Mouse (Mus musculus) lung, adult 2 months (tissue): ENCODE measurements around the gene Ecm2. TPM values are rescaled to one million over a fixed set of nuclear protein-coding genes. Genes with fewer than 3 reads are reported as not detected.

Experiments used
- DNase-seq: peaks from one replicate; pipeline ENCODE4 v3.0.0; 2022
- H3K4me1 ChIP-seq: fragments of 200-500 bp; 2 replicates; pipeline ENCODE4 v1.6.1; 2011; ENCODE audit warnings: low read length; ENCODE audit not compliant: control insufficient read depth, insufficient read depth
- H3K4me3 ChIP-seq: fragments of 200-500 bp; replicated peaks from 2 replicates; pipeline ENCODE3; 2011; ENCODE audit warnings: low read depth, mild to moderate bottlenecking, control low read depth, low read length; ENCODE audit errors: extremely low read depth
- CTCF ChIP-seq: fragments of 200-500 bp; IDR thresholded peaks from 2 replicates; pipeline ENCODE4 v1.5.1; 2011; ENCODE audit warnings: mild to moderate bottlenecking, low read length, control low read depth; ENCODE audit not compliant: insufficient read depth
- POLR2A ChIP-seq: fragments of 200-500 bp; IDR thresholded peaks from 2 replicates; pipeline ENCODE4 v1.6.1; 2011; ENCODE audit warnings: low read depth, mild to moderate bottlenecking, control low read depth, low read length, borderline replicate concordance; ENCODE audit errors: extremely low read depth
- WGBS: fragments of 180-500 bp; shearing (Covaris S2); methylation state at CpG from one replicate; pipeline ENCODE4 v1.1.7; 2018; 5-methylcytosine and 5-hydroxymethylcytosine counted together
- polyA plus RNA-seq: library from polyadenylated mRNA; depleted of rRNA; stranded (reverse); fragments of >200 nt; gene quantifications from 2 replicates; pipeline ENCODE4 v1.2.3, GENCODE M21; 2012

Ecm2 gene
- polyA plus RNA-seq, 1 experiment = 7.5 TPM

DNA sequence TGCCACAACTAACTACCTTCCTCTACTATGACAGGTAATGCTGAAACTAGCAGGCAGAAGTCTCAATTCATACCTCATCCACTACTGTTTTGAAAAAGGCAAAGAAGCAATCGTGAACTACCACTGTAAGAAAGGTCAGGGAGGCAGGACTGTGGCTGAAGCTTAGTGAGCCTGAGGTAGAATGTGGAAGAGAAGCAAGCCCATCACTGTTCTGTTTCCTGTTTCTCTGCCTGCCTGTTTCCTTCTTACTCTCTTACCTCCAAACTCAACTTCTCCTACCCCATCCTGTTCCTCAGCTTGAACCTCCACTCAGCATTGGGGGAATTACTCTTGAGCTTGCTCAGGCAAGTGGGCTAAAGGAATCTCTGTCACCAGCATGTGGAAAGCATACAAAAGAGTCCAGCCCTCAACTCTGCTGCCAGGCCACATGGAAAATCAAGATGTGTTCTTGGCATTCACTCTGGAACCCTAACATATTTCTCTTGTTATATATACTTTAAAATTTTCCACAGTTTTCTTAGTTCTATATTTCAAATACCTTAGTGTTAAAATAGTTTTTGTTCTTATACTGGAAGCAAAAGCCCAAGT lies 43.0 kb downstream of the Ecm2 start:
- WGBS = 59% methylated on average over 1 of the region's 1 CpGs
- no peak overlapping the region for H3K4me3 ChIP-seq
- TF ChIP-seq POLR2A (no peak), CTCF (no peak)
- no peaks in the 10 kb centered on the region for H3K4me1 ChIP-seq
- no peak for DNase-seq

DNA sequence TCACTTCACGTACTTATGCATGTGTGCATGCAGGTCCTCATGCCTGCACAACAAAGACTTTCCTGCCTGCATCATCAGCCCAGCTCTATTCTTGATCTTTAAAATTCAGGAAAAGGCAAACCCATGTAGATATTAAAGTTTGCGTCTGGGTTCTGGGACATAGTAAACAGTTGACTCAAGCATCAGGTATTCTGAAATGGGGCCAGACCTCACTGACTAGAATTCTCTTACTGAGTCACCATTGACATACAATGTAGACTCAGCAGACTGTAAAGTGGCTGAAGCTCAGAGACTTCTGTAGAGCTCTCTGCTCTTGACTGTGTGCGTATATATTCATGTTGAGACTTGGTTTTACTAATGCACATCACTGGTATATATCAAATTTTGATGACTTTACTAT lies 45.0 kb downstream of the Ecm2 start:
- Histone ChIP-seq H3K4me1 (no peaks in the 10 kb centered on the region), H3K4me3 (no peak overlapping the region)
- no peak for TF ChIP-seq CTCF
- no peak for TF ChIP-seq POLR2A
- no peak for DNase-seq
- WGBS = 81% methylated on average over 3 of the region's 3 CpGs

DNA sequence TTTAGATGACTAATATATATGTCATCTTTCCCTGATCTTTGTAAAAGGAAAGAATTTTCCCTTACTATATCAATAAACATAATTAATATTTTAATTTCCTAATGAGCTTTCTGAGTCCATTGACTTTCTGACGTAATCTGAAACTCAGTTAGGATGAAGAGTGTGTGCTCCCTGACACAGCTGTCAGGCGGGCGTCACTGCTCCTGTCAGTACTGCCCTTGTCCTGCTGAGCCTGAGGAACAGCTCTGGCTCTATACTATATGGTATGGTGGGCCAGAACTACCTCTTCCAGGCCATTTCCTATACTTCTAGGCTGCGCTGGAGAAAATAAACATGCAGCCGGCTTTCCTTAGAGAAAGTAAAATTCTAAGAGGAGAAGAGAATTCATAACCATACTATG lies 49.9 kb downstream of the Ecm2 start:
- WGBS = 80% methylated on average over 5 of the region's 5 CpGs
- DNase-seq = no peak
- no peaks in the 10 kb centered on the region; the same call in 1 of the 2 replicates for H3K4me1 ChIP-seq
- H3K4me3 ChIP-seq = no peak overlapping the region
- no peak for TF ChIP-seq POLR2A
- no peak for TF ChIP-seq CTCF

DNA sequence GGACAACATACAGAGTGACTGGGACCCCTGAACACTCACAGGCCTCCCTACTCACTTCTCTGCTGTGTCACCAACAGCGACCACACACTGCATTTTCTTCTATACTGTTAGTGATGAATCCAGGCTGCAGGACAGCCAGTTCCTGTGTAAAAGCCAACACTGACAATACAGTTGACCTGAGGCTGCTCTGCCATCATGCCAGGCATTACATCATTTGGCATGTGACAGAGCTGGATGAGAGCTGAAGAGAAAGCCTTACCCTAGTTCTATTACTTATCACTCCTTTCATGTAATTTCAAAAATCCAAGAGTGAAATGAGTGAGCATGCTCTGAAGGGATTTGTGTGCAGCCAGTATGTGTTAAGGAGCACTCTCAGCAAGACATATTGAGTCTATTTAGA lies 51.6 kb downstream of the Ecm2 start:
- H3K4me3 ChIP-seq = no peak overlapping the region
- WGBS = 68% methylated on average over 1 of the region's 1 CpGs
- H3K4me1 ChIP-seq = no peaks in the 10 kb centered on the region; the same call in 1 of the 2 replicates
- no peak for TF ChIP-seq POLR2A
- TF ChIP-seq CTCF = no peak
- DNase-seq = no peak

DNA sequence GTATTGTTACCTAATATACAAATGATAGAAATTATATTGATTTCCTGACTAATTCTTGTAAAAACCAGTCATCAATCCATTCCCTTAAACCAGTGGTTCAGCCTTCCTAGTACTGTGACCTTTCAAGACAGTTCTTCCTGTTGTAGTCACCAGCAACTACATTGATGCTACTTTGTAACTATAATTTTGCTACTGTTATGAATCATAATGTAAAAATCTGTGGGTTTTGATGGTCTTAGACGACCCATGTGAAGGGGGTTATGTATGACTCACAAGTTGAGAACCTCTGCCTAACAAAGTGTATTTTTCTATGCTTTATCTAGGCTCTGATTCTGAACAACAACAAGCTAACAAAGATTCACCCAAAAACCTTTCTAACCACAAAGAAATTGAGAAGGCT lies 52.3 kb downstream of the Ecm2 start:
- Histone ChIP-seq H3K4me1 (no peaks in the 10 kb centered on the region; the same call in 1 of the 2 replicates), H3K4me3 (no peak overlapping the region)
- 58% methylated on average over 1 of the region's 1 CpGs for WGBS
- no peak for DNase-seq
- TF ChIP-seq POLR2A = no peak

DNA sequence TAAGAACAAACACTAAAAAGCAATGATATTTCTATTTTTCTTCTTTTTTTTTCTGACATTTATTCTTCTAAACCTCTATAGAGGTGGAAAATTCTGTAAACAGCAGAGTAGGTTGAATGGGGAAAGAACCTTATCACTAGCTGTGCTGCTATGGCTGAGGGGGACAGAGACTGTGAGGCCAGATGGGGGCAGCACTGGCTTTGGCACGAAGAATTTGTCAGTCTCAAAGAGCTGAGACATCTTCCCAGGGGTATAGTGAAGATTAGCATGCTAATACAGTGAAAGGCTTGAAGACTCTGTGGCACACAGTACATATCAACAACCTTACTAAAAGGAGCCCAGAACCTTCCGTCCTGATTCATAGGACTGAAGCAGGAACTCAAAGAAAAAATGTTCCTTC lies 54.6 kb downstream of the Ecm2 start:
- Histone ChIP-seq H3K4me3 (no peak overlapping the region), H3K4me1 (no peaks in the 10 kb centered on the region; the same call in 1 of the 2 replicates)
- 49% methylated on average over 2 of the region's 2 CpGs for WGBS
- TF ChIP-seq CTCF = peak; percentile 51; the same call in 1 of the 2 replicates
- TF ChIP-seq POLR2A = no peak
- DNase-seq = no peak

DNA sequence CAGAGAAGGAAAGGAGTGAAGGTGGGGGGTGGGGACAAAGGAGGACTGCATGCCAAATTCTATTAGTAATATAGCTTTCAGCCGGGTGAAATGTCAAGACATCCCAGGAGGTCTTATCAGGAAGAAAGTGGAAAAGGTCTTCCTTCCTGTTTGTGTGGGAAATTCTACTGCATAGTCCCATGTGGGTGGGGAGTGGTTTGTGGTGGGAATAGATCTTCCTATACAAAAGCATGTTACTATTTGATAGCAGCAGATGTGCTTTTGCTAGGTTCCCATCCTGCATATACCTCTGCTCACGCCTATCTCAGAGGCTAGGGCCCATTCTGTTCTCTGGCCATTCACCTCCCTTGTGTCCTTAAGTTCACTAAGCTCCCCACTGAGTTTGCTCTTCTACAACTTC lies 56.3 kb downstream of the Ecm2 start:
- H3K4me1 ChIP-seq = no peaks in the 10 kb centered on the region
- TF ChIP-seq CTCF = no peak
- no peak for TF ChIP-seq POLR2A
- no peak for DNase-seq
- 39% methylated on average over 2 of the region's 2 CpGs for whole genome bisulfite sequencing
- no peak overlapping the region for H3K4me3 ChIP-seq

DNA sequence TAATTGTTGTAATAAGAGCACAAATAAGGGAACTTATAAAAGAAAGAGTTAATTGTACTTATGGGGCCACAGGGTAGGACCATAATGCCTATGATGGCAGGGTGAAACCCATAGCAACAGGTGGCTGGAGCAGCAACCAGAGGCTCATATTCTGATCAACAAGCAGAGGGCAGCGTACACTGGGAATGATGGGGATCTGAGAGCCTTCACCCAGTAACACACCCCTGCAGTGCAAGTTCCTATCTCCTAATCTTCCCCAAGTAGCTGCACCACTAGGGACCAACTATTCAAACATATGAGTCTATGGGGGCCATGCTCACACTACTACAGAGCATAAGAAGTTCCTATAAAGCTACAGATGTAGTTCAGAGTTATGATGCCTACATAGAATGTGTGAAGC lies 59.7 kb downstream of the Ecm2 start:
- TF ChIP-seq POLR2A (no peak), CTCF (no peak)
- DNase-seq = no peak
- WGBS = 78% methylated on average over 1 of the region's 1 CpGs
- Histone ChIP-seq H3K4me3 (no peak overlapping the region), H3K4me1 (no peaks in the 10 kb centered on the region)

DNA sequence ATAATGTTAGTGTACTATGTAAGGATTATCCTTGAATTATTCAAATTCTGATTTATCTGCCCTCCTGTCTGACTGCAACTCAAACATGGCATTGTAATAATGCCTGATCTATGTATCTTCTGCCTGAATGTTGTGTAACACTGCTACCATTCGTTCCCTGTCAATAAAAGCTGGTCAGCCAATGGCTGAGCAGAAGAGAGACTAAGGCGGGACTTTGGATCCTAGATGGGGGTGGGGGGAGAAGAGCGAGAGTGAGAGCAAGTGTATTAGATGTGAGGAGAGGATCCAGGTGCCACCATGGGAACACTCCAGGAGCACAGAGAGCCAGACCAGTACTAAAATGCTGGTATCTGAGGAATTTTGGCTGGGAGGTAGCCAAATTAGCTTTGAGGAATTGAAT lies 65.8 kb downstream of the Ecm2 start:
- Histone ChIP-seq H3K4me1 (no peaks in the 10 kb centered on the region), H3K4me3 (no peak overlapping the region)
- no peak for TF ChIP-seq POLR2A
- TF ChIP-seq CTCF = no peak
- 70% methylated on average over 3 of the region's 3 CpGs for WGBS
- no peak for DNase-seq

DNA sequence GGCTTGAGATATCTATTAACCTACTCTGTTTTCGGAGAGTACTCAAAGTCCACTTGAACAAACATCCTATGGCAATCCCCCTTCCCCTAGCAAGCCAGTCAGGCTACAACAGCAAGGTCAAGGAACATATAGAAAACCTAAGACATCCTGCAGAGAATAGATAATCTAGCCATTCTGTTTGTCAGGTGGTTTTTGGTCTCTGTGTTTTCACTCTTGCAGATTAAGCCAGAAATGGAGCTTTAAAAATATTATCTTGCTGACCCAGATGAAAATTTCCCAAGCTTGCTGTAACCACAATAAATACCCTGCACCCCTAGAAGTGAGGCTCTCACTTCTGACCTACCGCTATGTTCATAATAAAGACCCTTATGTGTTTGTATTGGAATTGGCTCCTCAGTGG lies 66.8 kb downstream of the Ecm2 start:
- H3K4me3 ChIP-seq = no peak overlapping the region
- TF ChIP-seq CTCF (no peak), POLR2A (no peak)
- H3K4me1 ChIP-seq = no peaks in the 10 kb centered on the region
- no peak for DNase-seq
- 83% methylated on average over 2 of the region's 2 CpGs for WGBS
